In genomic region chr5:77015544-77016482, GRCm38 (mm10) we compare ENCODE assay signal across 8 mouse cellular contexts. TPM values are rescaled to one million over a fixed set of nuclear protein-coding genes. Genes with fewer than 3 reads are reported as not detected.
DNase-seq lines count a peak whose midpoint lies in the region; ATAC-seq lines count a peak whose summit lies in the region.

TSS of gene Thegl (plus strand) at chr5:77016023.

- ATAC-seq in activated CD4-positive, CD25-positive, alpha-beta regulatory T cell, adult 4 months = peak; percentile 91
- ATAC-seq in hindbrain, embryonic 14.5 days (ENCODE audit: low FRiP score) = peak; percentile 94

- 11% methylated on average over 57 of the region's 57 CpGs for WGBS in hindbrain, embryonic 14.5 days

- H3K4me1 ChIP-seq in hindbrain, embryonic 14.5 days (replicated peaks; ENCODE audit: control insufficient read depth, insufficient read depth, low read length) = no peaks in the 10 kb centered on the region

- H3K27ac ChIP-seq in hindbrain, embryonic 14.5 days = no peak within 1 kb of the TSS

- no peaks in the 10 kb centered on the region for H3K9me3 ChIP-seq in hindbrain, embryonic 14.5 days (ENCODE audit: control insufficient read depth, low read length)

- peak within 1 kb of the TSS; percentile 53 for H3K4me3 ChIP-seq in hindbrain, embryonic 14.5 days (replicated peaks; ENCODE audit: low read length)

- H3K4me2 ChIP-seq in hindbrain, embryonic 14.5 days (replicated peaks) = peak within 1 kb of the TSS; percentile 86

- H3K9ac ChIP-seq in hindbrain, embryonic 14.5 days = peak within 1 kb of the TSS; percentile 52

- DNase-seq in cerebellum, postnatal 4 days (ENCODE audit: low spot score in 2 of 2) = peak; percentile 30 to 58
- peak; percentile 64 to 73 for DNase-seq in frontal cortex, postnatal 36 days (ENCODE audit: low spot score in 2 of 2)
- peak; percentile 73 for DNase-seq in hindbrain, embryonic 14.5 days (ENCODE audit: low spot score)
- peak; percentile 29 for DNase-seq in left cerebral cortex, adult 11 months (ENCODE audit: low spot score)
- peak; percentile 84 for DNase-seq in lung, postnatal 25 days (ENCODE audit: low spot score)
- DNase-seq in ovary, postnatal 36 days (ENCODE audit: low spot score) = peak; percentile 81
- peak; percentile 18 to 44 for DNase-seq in thymus, postnatal 10 days (ENCODE audit: low spot score in 2 of 2)

- H3K36me3 ChIP-seq in hindbrain, embryonic 14.5 days (replicated peaks; ENCODE audit: control insufficient read depth, insufficient read depth) = no peaks in the 10 kb centered on the region

- no peaks in the 10 kb centered on the region for H3K27me3 ChIP-seq in hindbrain, embryonic 14.5 days (ENCODE audit: control insufficient read depth, insufficient read depth, low read length)

RNA-seq across cellular contexts. Expression of gene Thegl, which starts in this region (rescaled TPM):
- polyA plus RNA-seq in activated CD4-positive, CD25-positive, alpha-beta regulatory T cell, adult 4 months (2017; shearing (Covaris generic)) = not detected
- 0.53 and 0.66 TPM in 2 replicates for polyA plus RNA-seq in hindbrain, embryonic 14.5 days (2014; fragmentation: Nextera tagmentation; extraction: Ambion mirVana)

Comparison
In these comparisons a context has a peak if more than half of its experiments do, and no peak if none do; other contexts are left out.
1. Peak in ATAC-seq in activated CD4-positive, CD25-positive, alpha-beta regulatory T cell, adult 4 months; RNA of the gene not detected or under 1 TPM.
2. Peak in DNase-seq, ATAC-seq, H3K4me3 ChIP-seq, H3K9ac ChIP-seq and H3K4me2 ChIP-seq in hindbrain, embryonic 14.5 days; RNA of the gene not detected or under 1 TPM.
3. DNase-seq: peak in every context shown above with its lines; median percentile 84 in lung, postnatal 25 days; 81 in ovary, postnatal 36 days; 73 in hindbrain, embryonic 14.5 days; 68 in frontal cortex, postnatal 36 days; 44 in cerebellum, postnatal 4 days; 31 in thymus, postnatal 10 days; 29 in left cerebral cortex, adult 11 months.